Mouse (Mus musculus) erythroid progenitor cell, adult 5-6 weeks (primary cell): ENCODE measurements around the gene Cd33. TPM values are rescaled to one million over a fixed set of nuclear protein-coding genes. Genes with fewer than 3 reads are reported as not detected.

ENCODE experiments used
- ATAC-seq: replicated peaks from 2 replicates; pipeline ENCODE4 v1.8.0; 2016; ENCODE audit warnings: moderate number of reproducible peaks, mild to moderate bottlenecking, moderate TSS enrichment, inconsistent platforms; ENCODE audit not compliant: poor library complexity, low FRiP score, severe bottlenecking
- total RNA-seq, 2 experiments: library from RNA; stranded (forward) in 1 of 2; stranded (reverse) in 1 of 2; fragments of 150-400 nt in 1 of 2; fragments of 186-747, 209-891 nt in 1 of 2; gene quantifications; 2 replicates each; pipeline versions ENCODE4 v1.2.3 to v1.2.4; 2015 to 2017; ENCODE audit warnings: low replicate concordance in 2 of 2

The Cd33 gene
- total RNA-seq, 2 experiments from 2014 or later, result 2.8 to 18.9 TPM

DNA sequence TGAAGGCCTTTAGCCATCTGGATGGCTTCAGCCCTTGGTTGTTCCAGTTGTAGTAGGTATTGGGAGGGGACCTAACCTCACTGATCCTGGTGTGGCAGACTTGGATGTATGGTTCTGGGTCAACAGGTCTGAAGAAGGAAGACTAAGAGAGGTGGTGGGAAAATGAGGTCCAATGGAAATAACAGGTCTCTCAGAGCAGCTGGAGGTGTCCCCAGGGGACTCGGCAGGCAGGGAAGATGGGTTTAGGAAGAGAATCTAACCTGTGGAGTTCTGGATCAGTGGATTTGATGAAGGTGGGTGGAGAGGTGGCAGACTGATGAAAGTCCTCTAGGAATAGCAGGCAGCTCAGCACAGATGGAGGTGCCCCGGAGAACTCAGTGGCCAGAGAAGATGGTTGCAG lies 21.5 kb downstream of the Cd33 start:
- ATAC-seq, result no peak

- no peak for ATAC-seq
Measured at GRCm38 (mm10) chr7:43518341-43518740, 25.9 kb downstream of the Cd33 start.

GRCm38 (mm10) chr7:43515076-43515475 lies 29.2 kb downstream of the Cd33 start:
- no peak for ATAC-seq

DNA sequence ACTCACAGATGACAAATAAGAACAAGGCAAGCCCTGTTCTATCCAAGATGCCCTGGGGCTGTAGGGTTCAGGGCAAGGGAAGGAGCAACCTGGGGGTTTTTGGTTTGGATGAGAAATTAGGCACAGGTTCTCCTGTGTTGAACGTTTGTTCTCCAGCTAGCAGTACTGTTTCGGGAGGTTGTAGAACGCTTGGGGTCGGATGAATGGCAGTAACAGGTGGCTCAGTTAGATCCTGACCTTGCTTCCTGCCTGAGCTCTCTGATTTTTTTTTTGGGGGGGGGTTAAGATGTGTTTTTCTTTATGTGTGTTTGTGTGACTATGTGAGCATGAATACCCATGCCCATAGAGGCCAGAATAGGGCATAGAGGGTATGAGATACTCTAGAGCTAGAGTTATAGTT lies 31.7 kb downstream of the Cd33 start:
- no peak for ATAC-seq

GRCm38 (mm10) chr7:43511707-43512478 lies 32.3 kb downstream of the Cd33 start:
- no peak for ATAC-seq

DNA sequence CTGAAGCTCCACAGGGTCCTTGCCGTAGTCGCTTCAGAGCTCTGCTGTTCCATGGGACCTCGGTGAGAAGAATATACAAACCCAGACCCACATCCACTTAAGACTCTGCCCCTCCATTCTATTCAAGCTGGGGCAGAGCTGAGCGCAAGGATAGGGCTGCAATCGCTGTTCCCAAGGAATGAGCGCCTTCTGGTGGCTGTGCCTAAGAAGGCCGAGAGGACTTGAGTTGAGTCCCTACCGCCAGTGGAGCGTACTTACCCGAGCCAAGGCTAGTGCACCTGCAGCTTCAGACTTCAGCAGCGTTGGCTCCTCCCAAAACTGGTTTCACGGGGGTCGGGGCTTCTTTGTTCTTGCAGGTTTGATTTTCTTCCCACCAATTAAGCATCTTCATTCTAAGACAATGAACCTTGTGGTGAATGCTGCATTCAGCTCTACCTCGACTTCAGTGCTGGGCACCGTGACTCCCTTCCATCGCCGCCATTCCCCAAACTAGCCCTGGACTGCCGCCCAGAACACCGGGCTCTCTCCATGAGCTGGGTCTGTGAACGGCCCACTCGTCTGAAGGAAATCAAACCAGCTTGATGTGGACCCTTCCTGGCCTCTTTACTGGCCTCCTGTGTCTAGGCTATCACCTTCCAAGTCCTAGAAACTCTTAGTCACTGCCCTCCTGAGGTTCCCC lies 48.7 kb downstream of the Cd33 start:
- ATAC-seq, result no peak

- no peak for ATAC-seq
Measured at GRCm38 (mm10) chr7:43490861-43491260, 53.4 kb downstream of the Cd33 start.

GRCm38 (mm10) chr7:43490182-43490584 lies 54.0 kb downstream of the Cd33 start:
- no peak for ATAC-seq

DNA sequence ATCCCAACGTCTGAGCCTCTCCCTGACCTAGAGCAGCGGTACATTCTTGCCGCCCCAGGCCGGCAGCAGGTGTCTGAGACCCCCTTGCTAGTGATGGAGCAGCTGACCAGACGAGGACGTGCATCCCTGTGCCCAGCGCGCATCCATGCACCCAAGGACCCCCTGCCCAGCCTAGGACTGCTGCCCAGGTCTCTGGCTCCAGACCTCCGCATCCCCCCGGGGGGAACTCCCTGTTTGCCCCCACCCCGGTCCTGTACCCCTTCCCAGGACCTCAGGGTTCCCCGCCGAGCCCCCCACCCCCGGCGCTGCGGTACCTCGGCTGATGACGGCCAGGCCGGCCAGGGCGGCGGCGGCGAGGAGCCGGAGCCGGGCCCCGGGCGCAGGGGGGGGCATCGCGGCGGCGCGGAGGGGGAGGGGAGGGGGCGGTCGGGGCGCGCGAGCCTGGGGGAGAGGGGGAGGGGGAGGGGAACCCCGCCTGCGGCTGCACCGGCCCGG lies 54.5 kb downstream of the Cd33 start, which contains the start of gene Iglon5:
TSS of gene Iglon5 (minus strand) at position 445 of the 495 bp plus-strand sequence.
- ATAC-seq, result no peak

DNA sequence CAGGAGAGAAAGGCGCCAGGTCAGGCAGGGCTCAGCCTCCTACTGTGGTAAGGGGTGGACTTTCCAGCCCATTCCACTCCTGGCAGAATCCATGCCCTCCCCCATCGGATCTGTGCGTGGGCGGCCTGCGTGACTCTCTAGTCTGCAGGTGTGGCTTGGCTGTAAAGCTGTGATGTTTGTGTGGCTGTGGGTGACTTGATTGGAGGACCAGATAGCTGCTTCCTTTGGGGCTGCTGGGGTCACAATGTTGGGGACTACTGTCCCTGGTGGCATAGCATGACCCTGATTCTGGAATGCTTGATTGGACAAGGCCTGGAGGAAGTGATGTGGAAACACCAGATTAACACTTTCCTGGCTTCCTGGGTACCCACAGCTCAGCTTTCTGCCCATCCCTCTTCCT lies 55.6 kb downstream of the Cd33 start:
- ATAC-seq, result no peak

DNA sequence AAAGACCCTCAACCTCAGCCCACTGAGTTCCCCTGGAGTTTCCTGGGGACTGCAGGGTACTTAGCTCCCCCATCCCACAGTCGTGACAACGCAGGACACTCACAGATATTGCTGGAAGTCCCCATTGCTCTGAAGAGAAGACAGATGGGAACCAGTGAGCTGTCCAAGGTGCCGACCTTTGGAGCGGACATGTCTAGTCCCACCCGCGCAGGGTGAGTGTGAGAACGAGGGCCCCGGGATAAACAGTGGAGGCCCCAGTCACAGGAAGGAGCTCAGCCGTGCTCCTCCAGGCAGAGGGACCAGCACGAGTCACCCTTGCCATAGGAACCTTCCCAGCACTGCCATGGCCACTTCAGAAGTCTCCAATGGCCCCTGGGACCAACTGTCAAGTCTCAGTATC lies 61.0 kb downstream of the Cd33 start:
- no peak for ATAC-seq

DNA sequence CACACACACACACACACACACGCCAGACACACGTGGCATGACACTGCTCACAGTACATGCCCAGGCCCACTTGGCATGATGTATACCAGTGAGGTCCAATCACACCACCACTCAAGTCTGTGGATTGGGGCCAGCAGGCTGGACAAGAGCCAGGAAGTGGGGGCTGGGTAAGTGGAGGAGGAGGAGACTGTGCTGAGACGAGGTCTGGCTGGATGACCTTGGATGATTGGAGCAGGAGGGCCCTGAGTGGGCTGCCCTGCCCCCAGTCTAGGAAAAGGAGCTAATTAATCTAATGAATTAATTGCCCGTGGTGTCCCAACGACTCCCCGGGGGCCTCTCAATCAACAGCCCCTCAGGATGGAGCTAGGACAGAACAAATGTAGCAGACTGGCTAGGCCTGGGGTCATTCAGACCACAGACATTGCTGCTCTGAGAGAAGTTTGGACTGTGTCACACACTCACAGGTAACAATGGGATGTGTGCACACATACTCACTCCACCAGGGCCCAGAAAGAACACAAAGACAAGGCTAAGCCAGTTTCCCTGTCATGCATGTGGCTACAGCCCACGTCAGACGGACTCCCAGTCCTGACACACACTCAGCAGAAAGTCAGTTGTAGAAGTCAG lies 62.0 kb downstream of the Cd33 start:
- no peak for ATAC-seq

- no peak for ATAC-seq
Measured at GRCm38 (mm10) chr7:43481191-43481590, 63.0 kb downstream of the Cd33 start.

DNA sequence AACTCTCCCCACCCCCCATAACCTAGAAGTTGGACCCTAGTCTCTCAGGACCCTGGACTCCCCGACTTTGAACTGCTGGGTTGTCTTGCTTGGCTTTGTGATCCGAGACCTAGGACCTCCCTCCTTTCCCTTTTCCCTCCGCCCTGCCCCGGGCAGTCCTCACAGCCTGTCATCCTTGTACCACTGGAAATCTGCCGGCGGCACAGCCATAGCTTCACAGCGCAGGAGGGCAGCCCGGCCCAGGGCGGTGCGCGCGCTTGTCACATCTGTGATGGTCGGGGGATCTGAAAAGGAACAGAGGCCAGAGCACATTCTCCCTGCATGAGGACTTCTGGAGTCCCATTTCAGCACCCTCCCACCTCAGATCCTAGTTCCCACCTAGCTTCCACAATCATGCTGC lies 67.9 kb downstream of the Cd33 start:
- no peak for ATAC-seq

- no peak for ATAC-seq
Measured at GRCm38 (mm10) chr7:43475706-43476105, 68.5 kb downstream of the Cd33 start.

Other genes with a start within 250 kb of the Cd33 start
- gene Zfp715, start 231.1 kb downstream of the Cd33 start, total RNA-seq (2015; ENCODE audit: low replicate concordance), result 4.3 and 4.6 TPM in 2 replicates
- 3.0 and 4.6 TPM in 2 replicates for gene Zfp715, start 231.1 kb downstream of the Cd33 start, total RNA-seq (2017; ENCODE audit: low replicate concordance)
- 6.3 and 10.5 TPM in 2 replicates for gene Siglecf, start 193.1 kb downstream of the Cd33 start, total RNA-seq (2015; ENCODE audit: low replicate concordance)
- gene Siglecf, start 193.1 kb downstream of the Cd33 start, total RNA-seq (2017; ENCODE audit: low replicate concordance), result 1.8 and 2.9 TPM in 2 replicates
- 9.4 and 12.2 TPM in 2 replicates for gene Siglecg, start 136.2 kb downstream of the Cd33 start, total RNA-seq (2015; ENCODE audit: low replicate concordance)
- 4.2 and 7.0 TPM in 2 replicates for gene Siglecg, start 136.2 kb downstream of the Cd33 start, total RNA-seq (2017; ENCODE audit: low replicate concordance)
- not detected in 2 replicates for gene Lim2, start 116.8 kb downstream of the Cd33 start, total RNA-seq (2015; ENCODE audit: low replicate concordance)
- gene Lim2, start 116.8 kb downstream of the Cd33 start, total RNA-seq (2017; ENCODE audit: low replicate concordance), result not detected in 2 replicates
- 114 and 122 TPM in 2 replicates for gene Nkg7, start 107.4 kb downstream of the Cd33 start, total RNA-seq (2015; ENCODE audit: low replicate concordance)
- 9.2 and 24.6 TPM in 2 replicates for gene Nkg7, start 107.4 kb downstream of the Cd33 start, total RNA-seq (2017; ENCODE audit: low replicate concordance)
- not detected in 2 replicates for gene Cldnd2, start 103.6 kb downstream of the Cd33 start, total RNA-seq (2015; ENCODE audit: low replicate concordance)
- gene Cldnd2, start 103.6 kb downstream of the Cd33 start, total RNA-seq (2017; ENCODE audit: low replicate concordance), result not detected in 2 replicates
- gene Etfb, start 100.3 kb downstream of the Cd33 start, total RNA-seq (2015; ENCODE audit: low replicate concordance), result 46.5 and 102 TPM in 2 replicates
- gene Etfb, start 100.3 kb downstream of the Cd33 start, total RNA-seq (2017; ENCODE audit: low replicate concordance), result 70.3 and 109 TPM in 2 replicates
- gene Gm45233, start 100.3 kb downstream of the Cd33 start, total RNA-seq (2015; ENCODE audit: low replicate concordance), result not detected in 2 replicates
- gene Gm45233, start 100.3 kb downstream of the Cd33 start, total RNA-seq (2017; ENCODE audit: low replicate concordance), result 5.8 TPM in 1 of 2 replicates, not detected in the other
- gene Vsig10l, start 81.3 kb downstream of the Cd33 start, total RNA-seq (2015; ENCODE audit: low replicate concordance), result 1.7 TPM in 1 of 2 replicates, not detected in the other
- gene Vsig10l, start 81.3 kb downstream of the Cd33 start, total RNA-seq (2017; ENCODE audit: low replicate concordance), result 0.13 and 0.23 TPM in 2 replicates
- gene Iglon5, start 54.4 kb downstream of the Cd33 start, total RNA-seq (2015; ENCODE audit: low replicate concordance), result not detected in 2 replicates
- not detected in 2 replicates for gene Iglon5, start 54.4 kb downstream of the Cd33 start, total RNA-seq (2017; ENCODE audit: low replicate concordance)
- gene 4931406B18Rik, start 38.5 kb downstream of the Cd33 start, total RNA-seq (2015; ENCODE audit: low replicate concordance), result not detected in 2 replicates
- not detected in 2 replicates for gene 4931406B18Rik, start 38.5 kb downstream of the Cd33 start, total RNA-seq (2017; ENCODE audit: low replicate concordance)
- gene Zfp658, start 17.8 kb upstream of the Cd33 start, total RNA-seq (2015; ENCODE audit: low replicate concordance), result not detected in 2 replicates
- 0.51 and 0.91 TPM in 2 replicates for gene Zfp658, start 17.8 kb upstream of the Cd33 start, total RNA-seq (2017; ENCODE audit: low replicate concordance)
- gene Zfp719, start 35.2 kb upstream of the Cd33 start, total RNA-seq (2015; ENCODE audit: low replicate concordance), result 0.84 and 2.9 TPM in 2 replicates
- gene Zfp719, start 35.2 kb upstream of the Cd33 start, total RNA-seq (2017; ENCODE audit: low replicate concordance), result 0.15 and 5.5 TPM in 2 replicates
- gene Zfp819, start 62.7 kb upstream of the Cd33 start, total RNA-seq (2015; ENCODE audit: low replicate concordance), result not detected in 2 replicates
- not detected in 2 replicates for gene Zfp819, start 62.7 kb upstream of the Cd33 start, total RNA-seq (2017; ENCODE audit: low replicate concordance)
- gene Ceacam18, start 90.3 kb upstream of the Cd33 start, total RNA-seq (2015; ENCODE audit: low replicate concordance), result not detected in 2 replicates
- gene Ceacam18, start 90.3 kb upstream of the Cd33 start, total RNA-seq (2017; ENCODE audit: low replicate concordance), result not detected in 2 replicates
- gene Siglece, start 115.7 kb upstream of the Cd33 start, total RNA-seq (2015; ENCODE audit: low replicate concordance), result 5.8 and 7.1 TPM in 2 replicates
- 3.9 and 8.8 TPM in 2 replicates for gene Siglece, start 115.7 kb upstream of the Cd33 start, total RNA-seq (2017; ENCODE audit: low replicate concordance)
- gene Ctu1, start 127.6 kb upstream of the Cd33 start, total RNA-seq (2015; ENCODE audit: low replicate concordance), result 2.1 and 3.2 TPM in 2 replicates
- gene Ctu1, start 127.6 kb upstream of the Cd33 start, total RNA-seq (2017; ENCODE audit: low replicate concordance), result 0.51 TPM in 1 of 2 replicates, not detected in the other
- gene Klk14, start 146.0 kb upstream of the Cd33 start, total RNA-seq (2015; ENCODE audit: low replicate concordance), result not detected in 2 replicates
- not detected in 2 replicates for gene Klk14, start 146.0 kb upstream of the Cd33 start, total RNA-seq (2017; ENCODE audit: low replicate concordance)
- not detected in 2 replicates for gene Klk13, start 168.1 kb upstream of the Cd33 start, total RNA-seq (2015; ENCODE audit: low replicate concordance)
- gene Klk13, start 168.1 kb upstream of the Cd33 start, total RNA-seq (2017; ENCODE audit: low replicate concordance), result not detected in 2 replicates
- gene Klk12, start 224.5 kb upstream of the Cd33 start, total RNA-seq (2015; ENCODE audit: low replicate concordance), result not detected in 2 replicates
- gene Klk12, start 224.5 kb upstream of the Cd33 start, total RNA-seq (2017; ENCODE audit: low replicate concordance), result not detected in 2 replicates
- not detected in 2 replicates for gene Klk11, start 230.2 kb upstream of the Cd33 start, total RNA-seq (2015; ENCODE audit: low replicate concordance)
- not detected in 2 replicates for gene Klk11, start 230.2 kb upstream of the Cd33 start, total RNA-seq (2017; ENCODE audit: low replicate concordance)
- gene Klk10, start 236.6 kb upstream of the Cd33 start, total RNA-seq (2015; ENCODE audit: low replicate concordance), result not detected in 2 replicates
- not detected in 2 replicates for gene Klk10, start 236.6 kb upstream of the Cd33 start, total RNA-seq (2017; ENCODE audit: low replicate concordance)
- not detected in 2 replicates for gene Klk9, start 247.5 kb upstream of the Cd33 start, total RNA-seq (2015; ENCODE audit: low replicate concordance)
- not detected in 2 replicates for gene Klk9, start 247.5 kb upstream of the Cd33 start, total RNA-seq (2017; ENCODE audit: low replicate concordance)